Mouse (Mus musculus) kidney, embryonic 14.5 days (tissue): ENCODE measurements around the gene Casp2. TPM values are rescaled to one million over a fixed set of nuclear protein-coding genes. Genes with fewer than 3 reads are reported as not detected.

Source experiments
- ATAC-seq: fragments of 200-750 bp; cut with Nextera tagmentation; 2 replicates; pipeline ENCODE4 v1.8.0; 2017; ENCODE audit warnings: moderate number of reproducible peaks, mild to moderate bottlenecking, moderate TSS enrichment, moderate library complexity; ENCODE audit not compliant: low FRiP score, low TSS enrichment
- H3K27ac ChIP-seq: fragments of 300-500 bp; sonication (generic); 2 replicates; pipeline ENCODE4 v1.5.1; 2014; ENCODE audit warnings: low read depth, mild to moderate bottlenecking, low read length, moderate library complexity, mixed read lengths
- H3K27me3 ChIP-seq: fragments of 300-500 bp; sonication (generic); 2 replicates; pipeline ENCODE4 v1.6.1; 2014; ENCODE audit warnings: mild to moderate bottlenecking, low read length; ENCODE audit not compliant: control insufficient read depth, insufficient read depth
- H3K36me3 ChIP-seq: fragments of 300-500 bp; sonication (generic); 2 replicates; pipeline ENCODE4 v1.6.1; 2014; ENCODE audit warnings: low read length, mixed read lengths; ENCODE audit not compliant: control insufficient read depth, insufficient read depth
- H3K4me1 ChIP-seq: fragments of 300-500 bp; sonication (generic); 2 replicates; pipeline ENCODE4 v1.6.1; 2014; ENCODE audit warnings: low read length, mixed read lengths; ENCODE audit not compliant: control insufficient read depth, insufficient read depth
- H3K4me2 ChIP-seq: fragments of 300-500 bp; sonication (generic); replicated peaks from 2 replicates; pipeline ENCODE4 v1.6.1; 2014; ENCODE audit warnings: low read depth, mild to moderate bottlenecking, low read length
- H3K4me3 ChIP-seq: fragments of 300-500 bp; sonication (generic); 2 replicates; pipeline ENCODE4 v1.5.1; 2014; ENCODE audit warnings: mild to moderate bottlenecking, low read length
- H3K9ac ChIP-seq: fragments of 300-500 bp; sonication (generic); 2 replicates; pipeline ENCODE4 v1.6.1; 2014; ENCODE audit warnings: low read depth, mild to moderate bottlenecking, low read length, moderate library complexity
- H3K9me3 ChIP-seq: fragments of 300-500 bp; sonication (generic); 2 replicates; pipeline ENCODE4 v1.6.1; 2016; ENCODE audit warnings: low read length; ENCODE audit not compliant: control insufficient read depth
- WGBS: fragments of 180-500 bp; shearing (Covaris S2); extraction: QIAGEN DNeasy Blood & Tissue Kit; methylation state at CpG from one replicate; pipeline ENCODE4 v1.1.7; 2014; 5-methylcytosine and 5-hydroxymethylcytosine counted together
- polyA plus RNA-seq: library from polyadenylated mRNA; unstranded; fragments of >200 nt; fragmentation: Nextera tagmentation; extraction: Ambion mirVana; gene quantifications from 2 replicates; pipeline ENCODE4 v1.2.1, GENCODE M21; 2014

The Casp2 gene
- polyA plus RNA-seq, 1 experiment from 2014 or later = 66.5 TPM

- no peak for ATAC-seq
Measured at GRCm38 (mm10) chr6:42261524-42262170, 3.1 kb upstream of the Casp2 start, which contains the start of gene Tmem139. Gene Tmem139 (plus strand): TSS chr6:42261970.

GRCm38 (mm10) chr6:42265391-42266330 lies 876 bp downstream of the Casp2 start:
- Histone ChIP-seq H3K4me1 (0 out of 2 replicates have a peak, but pooled peaks cover 6% of the 10 kb centered on the region), H3K4me3 (peak overlapping the region; percentile 60), H3K9me3 (no peaks in the 10 kb centered on the region), H3K27ac (peak overlapping the region; percentile 77), H3K4me2 (peak overlapping the region; percentile 52), H3K9ac (peak overlapping the region; percentile 70), H3K27me3 (no peaks in the 10 kb centered on the region), H3K36me3 (peaks cover 33% of the 10 kb centered on the region)
- ATAC-seq = no peak
- WGBS = under 1% methylated on average over 21 of the region's 21 CpGs

More at GRCm38 (mm10) chr6:42261524-42262170, 3.1 kb upstream of the Casp2 start, which contains the start of gene Tmem139:
- no peaks in the 10 kb centered on the region for H3K9me3 ChIP-seq
- 13% methylated on average over 20 of the region's 20 CpGs for WGBS
- H3K36me3 ChIP-seq = no peaks in the 10 kb centered on the region
- H3K4me2 ChIP-seq = peak within 1 kb of the TSS; percentile 49
- no peak within 1 kb of the TSS for H3K27ac ChIP-seq
- H3K9ac ChIP-seq = peak within 1 kb of the TSS; percentile 44
- H3K4me3 ChIP-seq = peak within 1 kb of the TSS; percentile 28
- H3K4me1 ChIP-seq = 0 out of 2 replicates have a peak, but pooled peaks cover 6% of the 10 kb centered on the region
- no peaks in the 10 kb centered on the region for H3K27me3 ChIP-seq

GRCm38 (mm10) chr6:42270817-42271216 lies 6.0 kb downstream of the Casp2 start:
- no peak for ATAC-seq
- no peak overlapping the region for H3K27ac ChIP-seq
- H3K4me1 ChIP-seq = no peaks in the 10 kb centered on the region
- no peaks in the 10 kb centered on the region for H3K27me3 ChIP-seq
- H3K4me2 ChIP-seq = no peak overlapping the region
- no peak overlapping the region for H3K9ac ChIP-seq
- no peaks in the 10 kb centered on the region for H3K9me3 ChIP-seq
- no peak overlapping the region for H3K4me3 ChIP-seq
- H3K36me3 ChIP-seq = peaks cover 76% of the 10 kb centered on the region

- Histone ChIP-seq H3K27me3 (no peaks in the 10 kb centered on the region), H3K4me2 (no peak overlapping the region), H3K4me3 (no peak overlapping the region), H3K9ac (no peak overlapping the region), H3K36me3 (peaks cover 88% of the 10 kb centered on the region), H3K27ac (no peak overlapping the region), H3K9me3 (no peaks in the 10 kb centered on the region), H3K4me1 (no peaks in the 10 kb centered on the region)
- no peak for ATAC-seq
- 53% methylated on average over 2 of the region's 2 CpGs for WGBS
Measured at GRCm38 (mm10) chr6:42276151-42276550, 11.4 kb downstream of the Casp2 start.

DNA sequence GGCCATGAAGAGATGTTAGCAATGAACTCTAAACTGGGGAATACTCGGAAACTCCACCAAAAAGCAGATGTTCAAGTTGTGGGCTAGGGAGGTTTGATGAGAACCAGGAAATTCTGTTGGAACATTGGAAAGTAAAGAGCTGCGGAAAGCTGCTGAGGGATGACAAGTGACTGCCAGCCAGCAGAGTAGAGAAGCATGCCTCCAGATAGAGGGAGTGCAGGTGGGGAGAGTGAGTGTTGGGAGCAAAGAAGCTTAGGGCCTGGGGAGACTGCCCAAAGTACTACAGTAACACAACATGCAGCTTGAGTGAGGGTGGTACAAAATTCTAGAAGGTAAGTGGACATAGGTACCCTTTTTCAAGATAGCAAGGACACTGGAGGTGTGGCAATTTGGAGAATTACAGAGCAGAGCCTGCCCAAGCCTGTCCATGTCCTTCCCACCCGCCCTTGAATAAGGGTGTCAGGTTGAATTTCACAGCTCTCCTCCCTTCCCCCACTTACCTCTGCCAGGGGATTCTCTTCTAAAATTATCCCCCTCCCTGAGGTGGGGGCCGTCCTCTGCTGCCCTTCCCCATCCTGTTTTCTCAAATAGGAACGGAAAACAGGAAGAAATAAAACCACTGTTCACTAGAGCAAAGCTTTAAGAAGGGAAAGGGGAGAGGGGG lies 18.2 kb downstream of the Casp2 start:
- Histone ChIP-seq H3K4me1 (no peaks in the 10 kb centered on the region), H3K27ac (no peak overlapping the region), H3K4me3 (no peak overlapping the region), H3K27me3 (no peaks in the 10 kb centered on the region), H3K4me2 (no peak overlapping the region), H3K9me3 (no peaks in the 10 kb centered on the region), H3K9ac (no peak overlapping the region), H3K36me3 (peaks cover 54% of the 10 kb centered on the region)
- 71% methylated on average over 5 of the region's 5 CpGs for WGBS
- ATAC-seq = 0 out of 2 replicates have a peak, but pooled peaks have one; percentile 24

DNA sequence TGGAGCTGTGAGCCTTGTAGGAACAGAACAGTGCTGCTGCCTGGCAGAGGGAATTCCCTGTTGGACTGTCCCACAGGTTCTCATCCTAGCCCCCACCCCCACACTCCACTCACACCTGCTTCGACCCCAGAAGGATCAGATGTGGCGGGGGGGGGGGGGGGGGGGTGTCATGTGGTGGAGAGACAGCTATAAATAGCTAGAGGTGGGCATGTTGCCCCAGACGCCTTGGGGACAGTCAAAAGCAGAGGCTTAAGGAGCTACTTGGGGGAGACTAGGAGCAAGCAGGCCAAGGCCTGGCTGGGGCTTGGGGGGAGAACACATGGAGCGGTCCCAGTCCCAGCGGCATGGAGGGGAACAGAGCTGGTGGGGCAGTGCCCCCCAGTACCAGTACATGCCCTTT lies 21.7 kb downstream of the Casp2 start, which contains the start of gene Clcn1:
TSS of gene Clcn1 (plus strand) at position 238 of the 400 bp plus-strand sequence.
- peaks cover 23% of the 10 kb centered on the region for H3K36me3 ChIP-seq
- H3K27ac ChIP-seq = no peak within 1 kb of the TSS
- no peak within 1 kb of the TSS for H3K9ac ChIP-seq
- H3K4me2 ChIP-seq = no peak within 1 kb of the TSS
- no peak within 1 kb of the TSS for H3K4me3 ChIP-seq
- H3K27me3 ChIP-seq = no peaks in the 10 kb centered on the region
- no peak for ATAC-seq
- WGBS = 75% methylated on average over 5 of the region's 5 CpGs
- no peaks in the 10 kb centered on the region for H3K9me3 ChIP-seq
- H3K4me1 ChIP-seq = no peaks in the 10 kb centered on the region

GRCm38 (mm10) chr6:42287562-42287961 lies 22.8 kb downstream of the Casp2 start:
- ATAC-seq = no peak
- H3K4me3 ChIP-seq = no peak overlapping the region
- H3K36me3 ChIP-seq = peaks cover 12% of the 10 kb centered on the region
- no peaks in the 10 kb centered on the region for H3K27me3 ChIP-seq
- no peak overlapping the region for H3K4me2 ChIP-seq
- H3K9me3 ChIP-seq = no peaks in the 10 kb centered on the region
- no peak overlapping the region for H3K9ac ChIP-seq
- no peak overlapping the region for H3K27ac ChIP-seq
- H3K4me1 ChIP-seq = no peaks in the 10 kb centered on the region

GRCm38 (mm10) chr6:42293327-42293726 lies 28.5 kb downstream of the Casp2 start:
- Histone ChIP-seq H3K9me3 (no peaks in the 10 kb centered on the region), H3K4me2 (no peak overlapping the region), H3K4me1 (no peaks in the 10 kb centered on the region), H3K36me3 (no peaks in the 10 kb centered on the region), H3K27ac (no peak overlapping the region), H3K4me3 (no peak overlapping the region), H3K27me3 (no peaks in the 10 kb centered on the region), H3K9ac (no peak overlapping the region)
- WGBS = 91% methylated on average over 6 of the region's 6 CpGs
- no peak for ATAC-seq
